Mouse (Mus musculus) liver, embryonic 11.5 days (tissue): ENCODE measurements around the gene Strc. TPM values are rescaled to one million over a fixed set of nuclear protein-coding genes. Genes with fewer than 3 reads are reported as not detected.
"Not testable (repeated sequence)": the region's sequence is repeated elsewhere in the genome, so short reads cannot be mapped to it uniquely, and the experiment has no call there.

Source experiments
- ATAC-seq: fragments of 200-750 bp; cut with Nextera tagmentation; replicated peaks from 2 replicates; pipeline ENCODE4 v1.8.0; 2017; ENCODE audit warnings: moderate number of reproducible peaks, mild to moderate bottlenecking, moderate TSS enrichment, moderate library complexity; ENCODE audit not compliant: low FRiP score
- DNase-seq: peaks from one replicate; pipeline ENCODE4 v3.0.0-alpha.2; 2017; ENCODE audit warnings: low spot score
- H3K27ac ChIP-seq: fragments of 300-500 bp; sonication (generic); 2 replicates; pipeline ENCODE4 v1.5.1; 2014; ENCODE audit warnings: mild to moderate bottlenecking, low read depth, low read length, control low read depth
- H3K27me3 ChIP-seq: fragments of 300-500 bp; sonication (generic); replicated peaks from 2 replicates; pipeline ENCODE4 v1.6.1; 2014; ENCODE audit warnings: low read length, mixed read lengths; ENCODE audit not compliant: control insufficient read depth, insufficient read depth
- H3K36me3 ChIP-seq: fragments of 300-500 bp; sonication (generic); 2 replicates; pipeline ENCODE4 v1.6.1; 2014; ENCODE audit warnings: mild to moderate bottlenecking, low read length, moderate library complexity, mixed read lengths; ENCODE audit not compliant: control insufficient read depth, insufficient read depth
- H3K4me1 ChIP-seq: fragments of 300-500 bp; sonication (generic); replicated peaks from 2 replicates; pipeline ENCODE4 v1.6.1; 2014; ENCODE audit warnings: low read length, mixed read lengths; ENCODE audit not compliant: control insufficient read depth, insufficient read depth
- H3K4me2 ChIP-seq: fragments of 300-500 bp; sonication (generic); 2 replicates; pipeline ENCODE4 v1.6.1; 2014; ENCODE audit warnings: mild to moderate bottlenecking, control low read depth, moderate library complexity
- H3K4me3 ChIP-seq: fragments of 300-500 bp; sonication (generic); 2 replicates; pipeline ENCODE4 v1.5.1; 2014; ENCODE audit warnings: low read depth, low read length, control low read depth
- H3K9ac ChIP-seq: fragments of 300-500 bp; sonication (generic); 2 replicates; pipeline ENCODE4 v1.6.1; 2014; ENCODE audit warnings: low read depth, low read length, control low read depth
- H3K9me3 ChIP-seq: fragments of 300-500 bp; sonication (generic); 2 replicates; pipeline ENCODE4 v1.6.1; 2016; ENCODE audit warnings: low read length, inconsistent platforms, mixed read lengths; ENCODE audit not compliant: control insufficient read depth
- whole genome bisulfite sequencing: fragments of 180-500 bp; shearing (Covaris S2); extraction: QIAGEN DNeasy Blood & Tissue Kit; methylation state at CpG from one replicate; pipeline ENCODE4 v1.1.7; 2014; 5-methylcytosine and 5-hydroxymethylcytosine counted together
- polyA plus RNA-seq: library from polyadenylated mRNA; unstranded; fragments of >200 nt; fragmentation: Nextera tagmentation; extraction: Ambion mirVana; gene quantifications from 2 replicates; pipeline ENCODE4 v1.2.1, GENCODE M21; 2014

The Strc gene
- polyA plus RNA-seq = not detected in 2 replicates

- not testable (repeated sequence) for H3K27ac ChIP-seq, H3K9me3 ChIP-seq, ATAC-seq, DNase-seq, H3K4me3 ChIP-seq, H3K4me1 ChIP-seq, H3K27me3 ChIP-seq, H3K4me2 ChIP-seq, H3K36me3 ChIP-seq, H3K9ac ChIP-seq
- whole genome bisulfite sequencing = 93% methylated on average over 14 of the region's 17 CpGs
These were observed at the start of gene Strc for GRCm38 (mm10) chr2:121386961-121387575. Gene Strc (minus strand): TSS chr2:121387168.

GRCm38 (mm10) chr2:121434854-121435253, 47.9 kb upstream of the Strc start:
- WGBS = 91% methylated on average over 1 of the region's 1 CpGs
- Histone ChIP-seq H3K9me3 (no peaks in the 10 kb centered on the region), H3K27ac (no peak overlapping the region), H3K4me3 (no peak overlapping the region), H3K9ac (no peak overlapping the region), H3K27me3 (no peaks in the 10 kb centered on the region), H3K4me1 (no peaks in the 10 kb centered on the region), H3K36me3 (peaks cover 40% of the 10 kb centered on the region), H3K4me2 (no peak overlapping the region)
- ATAC-seq = no peak
- no peak for DNase-seq

- no peak overlapping the region for H3K4me2 ChIP-seq
- no peaks in the 10 kb centered on the region for H3K27me3 ChIP-seq
- H3K9me3 ChIP-seq = no peaks in the 10 kb centered on the region
- ATAC-seq (no peak), DNase-seq (no peak)
- 96% methylated on average over 2 of the region's 2 CpGs for WGBS
- H3K36me3 ChIP-seq = peaks cover 41% of the 10 kb centered on the region
- no peak overlapping the region for H3K27ac ChIP-seq
- no peak overlapping the region for H3K9ac ChIP-seq
- H3K4me1 ChIP-seq = no peaks in the 10 kb centered on the region
- no peak overlapping the region for H3K4me3 ChIP-seq
These were observed 38.9 kb upstream of the Strc start for GRCm38 (mm10) chr2:121425890-121426289.

- Histone ChIP-seq H3K36me3 (peaks cover 36% of the 10 kb centered on the region), H3K27ac (no peak overlapping the region), H3K9me3 (no peaks in the 10 kb centered on the region), H3K4me3 (no peak overlapping the region), H3K27me3 (no peaks in the 10 kb centered on the region), H3K9ac (no peak overlapping the region), H3K4me2 (no peak overlapping the region), H3K4me1 (no peaks in the 10 kb centered on the region)
- DNase-seq (no peak), ATAC-seq (no peak)
- WGBS = 84% methylated on average over 2 of the region's 2 CpGs
These were observed 36.2 kb upstream of the Strc start for GRCm38 (mm10) chr2:121423166-121423565.

GRCm38 (mm10) chr2:121418476-121418875, 31.5 kb upstream of the Strc start:
- H3K36me3 ChIP-seq = peaks cover 33% of the 10 kb centered on the region
- peaks cover 13% of the 10 kb centered on the region for H3K4me1 ChIP-seq
- ATAC-seq (no peak), DNase-seq (no peak)
- H3K4me2 ChIP-seq = no peak overlapping the region
- 91% methylated on average over 3 of the region's 3 CpGs for WGBS
- H3K27me3 ChIP-seq = no peaks in the 10 kb centered on the region
- H3K9me3 ChIP-seq = no peaks in the 10 kb centered on the region
- no peak overlapping the region for H3K9ac ChIP-seq
- no peak overlapping the region for H3K27ac ChIP-seq
- no peak overlapping the region for H3K4me3 ChIP-seq

- no peaks in the 10 kb centered on the region for H3K9me3 ChIP-seq
- no peak overlapping the region for H3K9ac ChIP-seq
- peak overlapping the region; percentile 14; the same call in 1 of the 2 replicates for H3K4me3 ChIP-seq
- peaks cover 21% of the 10 kb centered on the region for H3K36me3 ChIP-seq
- DNase-seq (no peak), ATAC-seq (no peak)
- peak overlapping the region; percentile 76 for H3K4me2 ChIP-seq
- H3K27me3 ChIP-seq = no peaks in the 10 kb centered on the region
- H3K4me1 ChIP-seq = peaks cover 13% of the 10 kb centered on the region
- WGBS = 86% methylated on average over 6 of the region's 6 CpGs
- H3K27ac ChIP-seq = no peak overlapping the region
These were observed 29.4 kb upstream of the Strc start for GRCm38 (mm10) chr2:121416356-121416755.

GRCm38 (mm10) chr2:121415591-121415990, 28.6 kb upstream of the Strc start:
- H3K4me2 ChIP-seq = peak overlapping the region; percentile 76
- no peak for ATAC-seq
- H3K4me1 ChIP-seq = peaks cover 13% of the 10 kb centered on the region
- DNase-seq = no peak
- no peak overlapping the region for H3K9ac ChIP-seq
- H3K27ac ChIP-seq = no peak overlapping the region
- peaks cover 17% of the 10 kb centered on the region for H3K36me3 ChIP-seq
- no peaks in the 10 kb centered on the region for H3K9me3 ChIP-seq
- no peaks in the 10 kb centered on the region for H3K27me3 ChIP-seq
- 80% methylated on average over 3 of the region's 3 CpGs for WGBS
- H3K4me3 ChIP-seq = peak overlapping the region; percentile 94

- no peak for ATAC-seq
- peak overlapping the region; percentile 94 for H3K4me3 ChIP-seq
- 47% methylated on average over 3 of the region's 3 CpGs for WGBS
- no peak for DNase-seq
- H3K27me3 ChIP-seq = no peaks in the 10 kb centered on the region
- H3K9me3 ChIP-seq = no peaks in the 10 kb centered on the region
- peak overlapping the region; percentile 50 for H3K9ac ChIP-seq
- H3K4me2 ChIP-seq = peak overlapping the region; percentile 76
- peaks cover 13% of the 10 kb centered on the region for H3K4me1 ChIP-seq
- peaks cover 15% of the 10 kb centered on the region for H3K36me3 ChIP-seq
- H3K27ac ChIP-seq = no peak overlapping the region
These were observed 28.1 kb upstream of the Strc start for GRCm38 (mm10) chr2:121415103-121415502.

- Histone ChIP-seq H3K27ac (peak overlapping the region; percentile 97), H3K9me3 (no peaks in the 10 kb centered on the region), H3K4me1 (peaks cover 13% of the 10 kb centered on the region), H3K4me2 (peak overlapping the region; percentile 76), H3K36me3 (peaks cover 12% of the 10 kb centered on the region), H3K4me3 (peak overlapping the region; percentile 94), H3K27me3 (no peaks in the 10 kb centered on the region), H3K9ac (peak overlapping the region; percentile 99)
- ATAC-seq (peak; percentile 68), DNase-seq (no peak)
- 1% methylated on average over 31 of the region's 32 CpGs for WGBS
These were observed 27.2 kb upstream of the Strc start for GRCm38 (mm10) chr2:121414139-121414685.
